Mouse (Mus musculus): ENCODE measurements around the gene Dnajb7. TPM values are rescaled to one million over a fixed set of nuclear protein-coding genes. Genes with fewer than 3 reads are reported as not detected.

The Dnajb7 gene
- polyA plus RNA-seq, 1 experiment from 2014 or later, result 0.74 TPM

- Histone ChIP-seq H3K27me3 (ENCODE audit: control insufficient read depth, insufficient read depth, low read length) (no peaks in the 10 kb centered on the region), H3K4me3 (ENCODE audit: low read depth, low read length) (no peak overlapping the region), H3K27ac (ENCODE audit: low read depth, low read length) (no peak overlapping the region), H3K4me1 (ENCODE audit: control insufficient read depth, insufficient read depth, low read length) (no peaks in the 10 kb centered on the region), H3K9me3 (ENCODE audit: control insufficient read depth, low read length) (no peaks in the 10 kb centered on the region), H3K9ac (ENCODE audit: low read length) (no peak overlapping the region), H3K36me3 (ENCODE audit: control insufficient read depth, insufficient read depth, low read length) (peaks cover 16% of the 10 kb centered on the region), H3K4me2 (no peak overlapping the region)
- ATAC-seq (ENCODE audit: low FRiP score), result no peak
- WGBS, result 82% methylated on average over 2 of the region's 2 CpGs
- no peak for DNase-seq (ENCODE audit: low spot score, missing footprints)
These were observed 29.3 kb downstream of the Dnajb7 start for GRCm38 (mm10) chr15:81378845-81379244.

- Histone ChIP-seq H3K36me3 (ENCODE audit: control insufficient read depth, insufficient read depth, low read length) (peaks cover 21% of the 10 kb centered on the region), H3K27ac (ENCODE audit: low read depth, low read length) (no peak overlapping the region), H3K9ac (ENCODE audit: low read length) (no peak overlapping the region), H3K4me2 (no peak overlapping the region), H3K9me3 (ENCODE audit: control insufficient read depth, low read length) (no peaks in the 10 kb centered on the region), H3K4me1 (ENCODE audit: control insufficient read depth, insufficient read depth, low read length) (no peaks in the 10 kb centered on the region), H3K4me3 (ENCODE audit: low read depth, low read length) (no peak overlapping the region), H3K27me3 (ENCODE audit: control insufficient read depth, insufficient read depth, low read length) (no peaks in the 10 kb centered on the region)
- ATAC-seq (ENCODE audit: low FRiP score) (no peak), DNase-seq (ENCODE audit: low spot score, missing footprints) (no peak)
- whole genome bisulfite sequencing, result 92% methylated on average over 11 of the region's 11 CpGs
These were observed 33.5 kb downstream of the Dnajb7 start for GRCm38 (mm10) chr15:81374621-81375020.

- Histone ChIP-seq H3K9ac (ENCODE audit: low read length) (no peak overlapping the region), H3K9me3 (ENCODE audit: control insufficient read depth, low read length) (no peaks in the 10 kb centered on the region), H3K36me3 (ENCODE audit: control insufficient read depth, insufficient read depth, low read length) (peaks cover 16% of the 10 kb centered on the region), H3K4me3 (ENCODE audit: low read depth, low read length) (no peak overlapping the region), H3K27me3 (ENCODE audit: control insufficient read depth, insufficient read depth, low read length) (no peaks in the 10 kb centered on the region), H3K4me2 (no peak overlapping the region), H3K27ac (ENCODE audit: low read depth, low read length) (no peak overlapping the region), H3K4me1 (ENCODE audit: control insufficient read depth, insufficient read depth, low read length) (no peaks in the 10 kb centered on the region)
- DNase-seq (ENCODE audit: low spot score, missing footprints) (no peak), ATAC-seq (ENCODE audit: low FRiP score) (no peak)
- WGBS, result 29% methylated on average over 1 of the region's 1 CpGs
These were observed 37.7 kb downstream of the Dnajb7 start for GRCm38 (mm10) chr15:81370356-81370755.

GRCm38 (mm10) chr15:81368601-81369000 lies 39.5 kb downstream of the Dnajb7 start:
- H3K4me3 ChIP-seq (ENCODE audit: low read depth, low read length), result no peak overlapping the region
- H3K4me1 ChIP-seq (ENCODE audit: control insufficient read depth, insufficient read depth, low read length), result no peaks in the 10 kb centered on the region
- peaks cover 16% of the 10 kb centered on the region for H3K36me3 ChIP-seq (ENCODE audit: control insufficient read depth, insufficient read depth, low read length)
- no peaks in the 10 kb centered on the region for H3K9me3 ChIP-seq (ENCODE audit: control insufficient read depth, low read length)
- H3K9ac ChIP-seq (ENCODE audit: low read length), result no peak overlapping the region
- WGBS, result 94% methylated on average over 1 of the region's 1 CpGs
- no peak overlapping the region for H3K4me2 ChIP-seq
- no peak for ATAC-seq (ENCODE audit: low FRiP score)
- no peak for DNase-seq (ENCODE audit: low spot score, missing footprints)
- no peaks in the 10 kb centered on the region for H3K27me3 ChIP-seq (ENCODE audit: control insufficient read depth, insufficient read depth, low read length)
- no peak overlapping the region for H3K27ac ChIP-seq (ENCODE audit: low read depth, low read length)

- H3K36me3 ChIP-seq (ENCODE audit: control insufficient read depth, insufficient read depth, low read length), result peaks cover 9% of the 10 kb centered on the region; the same call in 1 of the 2 replicates
- H3K4me3 ChIP-seq (ENCODE audit: low read depth, low read length), result no peak overlapping the region
- no peaks in the 10 kb centered on the region for H3K4me1 ChIP-seq (ENCODE audit: control insufficient read depth, insufficient read depth, low read length)
- H3K9ac ChIP-seq (ENCODE audit: low read length), result no peak overlapping the region
- no peaks in the 10 kb centered on the region for H3K9me3 ChIP-seq (ENCODE audit: control insufficient read depth, low read length)
- 92% methylated on average over 4 of the region's 4 CpGs for WGBS
- DNase-seq (ENCODE audit: low spot score, missing footprints) (no peak), ATAC-seq (ENCODE audit: low FRiP score) (no peak)
- no peak overlapping the region for H3K4me2 ChIP-seq
- H3K27ac ChIP-seq (ENCODE audit: low read depth, low read length), result no peak overlapping the region
- no peaks in the 10 kb centered on the region for H3K27me3 ChIP-seq (ENCODE audit: control insufficient read depth, insufficient read depth, low read length)
These were observed 41.9 kb downstream of the Dnajb7 start for GRCm38 (mm10) chr15:81366241-81366640.

- 93% methylated on average over 8 of the region's 8 CpGs for WGBS
- DNase-seq (ENCODE audit: low spot score, missing footprints) (no peak), ATAC-seq (ENCODE audit: low FRiP score) (no peak)
- Histone ChIP-seq H3K27me3 (ENCODE audit: control insufficient read depth, insufficient read depth, low read length) (no peaks in the 10 kb centered on the region), H3K27ac (ENCODE audit: low read depth, low read length) (no peak overlapping the region), H3K9ac (ENCODE audit: low read length) (no peak overlapping the region), H3K36me3 (ENCODE audit: control insufficient read depth, insufficient read depth, low read length) (peaks cover 5% of the 10 kb centered on the region; the same call in 1 of the 2 replicates), H3K4me1 (ENCODE audit: control insufficient read depth, insufficient read depth, low read length) (no peaks in the 10 kb centered on the region; the same call in 1 of the 2 replicates), H3K4me2 (no peak overlapping the region), H3K4me3 (ENCODE audit: low read depth, low read length) (no peak overlapping the region), H3K9me3 (ENCODE audit: control insufficient read depth, low read length) (no peaks in the 10 kb centered on the region)
These were observed 42.9 kb downstream of the Dnajb7 start for GRCm38 (mm10) chr15:81365246-81365645.

GRCm38 (mm10) chr15:81364271-81364670 lies 43.8 kb downstream of the Dnajb7 start:
- H3K36me3 ChIP-seq (ENCODE audit: control insufficient read depth, insufficient read depth, low read length), result 0 out of 2 replicates have a peak, but pooled peaks cover 4% of the 10 kb centered on the region
- no peak overlapping the region for H3K4me3 ChIP-seq (ENCODE audit: low read depth, low read length)
- no peak overlapping the region for H3K9ac ChIP-seq (ENCODE audit: low read length)
- H3K27ac ChIP-seq (ENCODE audit: low read depth, low read length), result no peak overlapping the region
- WGBS, result 82% methylated on average over 1 of the region's 1 CpGs
- no peaks in the 10 kb centered on the region for H3K9me3 ChIP-seq (ENCODE audit: control insufficient read depth, low read length)
- peaks cover 8% of the 10 kb centered on the region; the same call in 1 of the 2 replicates for H3K4me1 ChIP-seq (ENCODE audit: control insufficient read depth, insufficient read depth, low read length)
- ATAC-seq (ENCODE audit: low FRiP score) (no peak), DNase-seq (ENCODE audit: low spot score, missing footprints) (no peak)
- H3K27me3 ChIP-seq (ENCODE audit: control insufficient read depth, insufficient read depth, low read length), result no peaks in the 10 kb centered on the region
- H3K4me2 ChIP-seq, result no peak overlapping the region

- Histone ChIP-seq H3K4me1 (ENCODE audit: control insufficient read depth, insufficient read depth, low read length) (peaks cover 8% of the 10 kb centered on the region; the same call in 1 of the 2 replicates), H3K4me3 (ENCODE audit: low read depth, low read length) (no peak overlapping the region), H3K27me3 (ENCODE audit: control insufficient read depth, insufficient read depth, low read length) (no peaks in the 10 kb centered on the region), H3K9me3 (ENCODE audit: control insufficient read depth, low read length) (no peaks in the 10 kb centered on the region), H3K4me2 (no peak overlapping the region), H3K36me3 (ENCODE audit: control insufficient read depth, insufficient read depth, low read length) (0 out of 2 replicates have a peak, but pooled peaks cover 2% of the 10 kb centered on the region), H3K9ac (ENCODE audit: low read length) (no peak overlapping the region), H3K27ac (ENCODE audit: low read depth, low read length) (no peak overlapping the region)
- WGBS, result 98% methylated on average over 1 of the region's 1 CpGs
- DNase-seq (ENCODE audit: low spot score, missing footprints) (no peak), ATAC-seq (ENCODE audit: low FRiP score) (no peak)
These were observed 45.6 kb downstream of the Dnajb7 start for GRCm38 (mm10) chr15:81362501-81362900.

- WGBS, result 43% methylated on average over 10 of the region's 10 CpGs
These were observed 46.6 kb downstream of the Dnajb7 start for GRCm38 (mm10) chr15:81361417-81362015.

More at GRCm38 (mm10) chr15:81361417-81362015, 46.6 kb downstream of the Dnajb7 start:
- Histone ChIP-seq H3K4me1 (ENCODE audit: control insufficient read depth, insufficient read depth, low read length) (peaks cover 10% of the 10 kb centered on the region), H3K9me3 (ENCODE audit: control insufficient read depth, low read length) (no peaks in the 10 kb centered on the region), H3K4me2 (no peak overlapping the region), H3K36me3 (ENCODE audit: control insufficient read depth, insufficient read depth, low read length) (no peaks in the 10 kb centered on the region), H3K27me3 (ENCODE audit: control insufficient read depth, insufficient read depth, low read length) (no peaks in the 10 kb centered on the region), H3K9ac (ENCODE audit: low read length) (no peak overlapping the region), H3K4me3 (ENCODE audit: low read depth, low read length) (no peak overlapping the region), H3K27ac (ENCODE audit: low read depth, low read length) (no peak overlapping the region)
- ATAC-seq (ENCODE audit: low FRiP score) (no peak), DNase-seq (ENCODE audit: low spot score, missing footprints) (no peak)
